ENCODE assay signal across 20 mouse cellular contexts in genomic region chr11:42365544-42365943, GRCm38 (mm10). TPM values are rescaled to one million over a fixed set of nuclear protein-coding genes. Genes with fewer than 3 reads are reported as not detected.
"Had no signal": no experiment of that assay in that cellular context is flagged by ENCODE, and none has a peak within 500 bp of the region (broad histone marks: within the 10 kb centered on the region; RNA-seq: fewer than 3 reads in every experiment).

No protein-coding gene starts in this region.

- DNase-seq: kidney, adult 11 months; kidney, postnatal 14 days; lung, embryonic 14.5 days; lung, postnatal 10 days; retina, postnatal 1 day; thymus, adult 18-20 months; thymus, postnatal 14 days had no signal

- H3K27ac ChIP-seq: kidney, embryonic 15.5 days; limb, embryonic 10.5 days; liver, embryonic 15.5 days; macrophage; neural tube, embryonic 13.5 days; stomach, postnatal 0 days had no signal

- H3K4me3 ChIP-seq: kidney, embryonic 15.5 days; limb, embryonic 10.5 days; liver, embryonic 15.5 days; megakaryocyte, embryonic 14.5 days; neural tube, embryonic 13.5 days had no signal

RNA-seq across cellular contexts. Expression of gene Gabra6, which starts 44.7 kb away (rescaled TPM):
- polyA plus RNA-seq: intestine, embryonic 14.5 days; kidney, embryonic 15.5 days; large intestine, adult 2 months; limb, embryonic 10.5 days; limb, embryonic 14.5 days; liver, embryonic 11.5 days; liver, embryonic 15.5 days; lung, embryonic 14.5 days; macrophage; midbrain, embryonic 11.5 days; midbrain, embryonic 16.5 days; neural tube, embryonic 13.5 days; stomach, postnatal 0 days had no signal

RNA-seq across cellular contexts. Expression of gene Gabrb2, which starts 54.0 kb away (rescaled TPM):
- polyA plus RNA-seq: large intestine, adult 2 months; liver, embryonic 15.5 days; macrophage had no signal
